Mouse (Mus musculus) olfactory bulb, adult 2 months (tissue): ENCODE data around the gene Dnajc2.

ENCODE experiments used
- CTCF ChIP-seq: fragments of 200-500 bp; IDR thresholded peaks from 2 replicates; pipeline ENCODE4 v1.5.1; 2012; ENCODE audit warnings: low read depth, mild to moderate bottlenecking, low read length, moderate library complexity; ENCODE audit not compliant: insufficient read depth
- POLR2A ChIP-seq: fragments of 200-500 bp; IDR thresholded peaks from 2 replicates; pipeline ENCODE4 v1.6.1; 2012; ENCODE audit warnings: mild to moderate bottlenecking, low read depth, low read length, moderate library complexity; ENCODE audit not compliant: insufficient read depth

GRCm38 (mm10) chr5:21786258-21787185, 1.5 kb upstream of the Dnajc2 start:
- TF ChIP-seq CTCF = no peak
- peak; percentile 54; the same call in 1 of the 2 replicates for TF ChIP-seq POLR2A
